Mouse (Mus musculus) G1E (cell line): ENCODE data around the gene Itm2a. TPM values are rescaled to one million over a fixed set of nuclear protein-coding genes. Genes with fewer than 3 reads are reported as not detected.

Experiments used
- ATAC-seq: 2 replicates; pipeline ENCODE4 v1.8.0; 2016; ENCODE audit warnings: mild to moderate bottlenecking; ENCODE audit not compliant: insufficient number of reproducible peaks, poor library complexity, low FRiP score, severe bottlenecking; ENCODE audit errors: extremely low read depth
- DNase-seq: peaks from one replicate; pipeline ENCODE4 v3.0.0; 2012; ENCODE audit warnings: low spot score
- H3K27me3 ChIP-seq: 2 replicates; pipeline ENCODE4 v1.6.1; 2012; ENCODE audit warnings: mild to moderate bottlenecking, low read length, inconsistent platforms; ENCODE audit not compliant: insufficient read depth
- H3K36me3 ChIP-seq: replicated peaks from 2 replicates; pipeline ENCODE3; 2012; ENCODE audit warnings: mild to moderate bottlenecking, inconsistent platforms
- H3K4me1 ChIP-seq: 2 replicates; pipeline ENCODE4 v1.6.1; 2012; ENCODE audit warnings: low read depth, low read length, inconsistent platforms, mixed read lengths; ENCODE audit not compliant: insufficient read depth
- H3K4me3 ChIP-seq: 2 replicates; pipeline ENCODE4 v1.5.1; 2012; ENCODE audit warnings: low read depth, mild to moderate bottlenecking, inconsistent platforms, low read length, moderate library complexity, mixed read lengths
- H3K9me3 ChIP-seq: replicated peaks from 2 replicates; pipeline ENCODE4 v1.6.1; 2012; ENCODE audit warnings: inconsistent platforms
- CTCF ChIP-seq: IDR thresholded peaks from 2 replicates; pipeline ENCODE4 v1.5.1; 2012; ENCODE audit warnings: low read depth, low read length, inconsistent platforms, mixed read lengths
- GATA1 ChIP-seq: IDR thresholded peaks from 2 replicates; pipeline ENCODE4 v1.6.1; 2012; ENCODE audit warnings: borderline replicate concordance, low read length, inconsistent platforms, mixed read lengths
- GATA2 ChIP-seq: IDR thresholded peaks from 2 replicates; pipeline ENCODE4 v1.6.1; 2012; ENCODE audit warnings: low read depth, low read length, inconsistent platforms, borderline replicate concordance
- POLR2AphosphoS5 ChIP-seq: IDR thresholded peaks from 2 replicates; pipeline ENCODE4 v1.6.1; 2012; ENCODE audit warnings: low read depth, low read length, inconsistent platforms; ENCODE audit not compliant: insufficient replicate concordance
- TAL1 ChIP-seq: conservative IDR thresholded peaks from 2 replicates; pipeline ENCODE4 v1.6.1; 2012; ENCODE audit warnings: low read depth, low read length, inconsistent platforms, mixed read lengths
- polyA plus RNA-seq: library from polyadenylated mRNA; stranded (reverse); fragments of >175 nt; gene quantifications from 2 replicates; pipeline ENCODE4 v1.2.3, GENCODE M21; 2012
- total RNA-seq, 2 experiments: library from RNA; stranded (forward) in 1 of 2; stranded (reverse) in 1 of 2; fragments of 200-1000 nt in 1 of 2; fragments of >200 nt in 1 of 2; fragmentation: Nextera tagmentation in 1 of 2; gene quantifications; 2 replicates each; pipeline ENCODE4 v1.2.3; 2014 to 2017

Gene Itm2a
- 11.9 and 12.0 TPM in 2 replicates for total RNA-seq (2014; fragmentation: Nextera tagmentation)
- total RNA-seq (2017) = 4.5 and 4.6 TPM in 2 replicates
- polyA plus RNA-seq = 0.13 and 0.23 TPM in 2 replicates

GRCm38 (mm10) chrX:107402915-107403912 lies at the start of gene Itm2a:
Gene Itm2a (minus strand): TSS chrX:107403376.
- no peaks in the 10 kb centered on the region for H3K4me1 ChIP-seq
- no peaks in the 10 kb centered on the region; the same call in 1 of the 2 replicates for H3K27me3 ChIP-seq
- TF ChIP-seq CTCF (no peak), GATA1 (no peak), POLR2AphosphoS5 (no peak), TAL1 (no peak), GATA2 (no peak)
- DNase-seq (no peak), ATAC-seq (no peak; the same call in 1 of the 2 replicates)
- H3K36me3 ChIP-seq = no peaks in the 10 kb centered on the region
- H3K4me3 ChIP-seq = peak within 1 kb of the TSS; percentile 23; the same call in 1 of the 2 replicates
- H3K9me3 ChIP-seq = no peaks in the 10 kb centered on the region

DNA sequence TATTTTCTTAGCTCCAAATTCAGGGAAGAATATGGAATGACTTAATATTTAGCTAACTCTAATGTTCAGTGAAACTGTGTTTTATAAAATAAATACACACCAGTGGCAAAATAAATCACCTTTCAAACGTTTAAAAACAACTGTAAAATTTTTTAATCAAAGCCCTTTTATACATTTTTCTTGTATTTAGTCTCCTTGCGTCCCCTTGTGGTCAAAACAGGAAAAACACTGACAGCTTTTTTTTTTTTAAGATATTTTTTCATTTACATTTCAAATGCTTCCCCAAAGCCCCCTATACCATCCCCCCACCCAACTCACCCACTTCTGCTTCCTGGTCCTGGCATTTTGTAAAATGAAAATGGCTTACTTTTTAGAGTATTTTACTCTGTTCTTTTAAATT lies 32.7 kb upstream of the Itm2a start:
- no peaks in the 10 kb centered on the region for H3K27me3 ChIP-seq
- no peaks in the 10 kb centered on the region for H3K36me3 ChIP-seq
- ATAC-seq (no peak), DNase-seq (no peak)
- no peaks in the 10 kb centered on the region for H3K9me3 ChIP-seq
- no peaks in the 10 kb centered on the region for H3K4me1 ChIP-seq
- no peak overlapping the region for H3K4me3 ChIP-seq
- no peak for TF ChIP-seq POLR2AphosphoS5
- no peak for TF ChIP-seq GATA2
- TF ChIP-seq CTCF = no peak
- TF ChIP-seq TAL1 = no peak
- no peak for TF ChIP-seq GATA1

GRCm38 (mm10) chrX:107421304-107421703 lies 18.1 kb upstream of the Itm2a start:
- ATAC-seq = no peak
- DNase-seq = no peak
- no peaks in the 10 kb centered on the region for H3K4me1 ChIP-seq
- H3K9me3 ChIP-seq = no peaks in the 10 kb centered on the region
- no peaks in the 10 kb centered on the region for H3K27me3 ChIP-seq
- no peak for TF ChIP-seq CTCF
- no peak for TF ChIP-seq GATA2
- no peak for TF ChIP-seq GATA1
- TF ChIP-seq TAL1 = no peak
- TF ChIP-seq POLR2AphosphoS5 = no peak
- H3K36me3 ChIP-seq = no peaks in the 10 kb centered on the region
- H3K4me3 ChIP-seq = no peak overlapping the region

- no peaks in the 10 kb centered on the region for H3K27me3 ChIP-seq
- no peak overlapping the region for H3K4me3 ChIP-seq
- TF ChIP-seq GATA1 (no peak), POLR2AphosphoS5 (no peak), TAL1 (no peak), GATA2 (no peak), CTCF (no peak)
- ATAC-seq (no peak), DNase-seq (no peak)
- H3K9me3 ChIP-seq = no peaks in the 10 kb centered on the region
- H3K36me3 ChIP-seq = no peaks in the 10 kb centered on the region
- H3K4me1 ChIP-seq = no peaks in the 10 kb centered on the region
These were observed 14.2 kb upstream of the Itm2a start for GRCm38 (mm10) chrX:107417345-107417744.

DNA sequence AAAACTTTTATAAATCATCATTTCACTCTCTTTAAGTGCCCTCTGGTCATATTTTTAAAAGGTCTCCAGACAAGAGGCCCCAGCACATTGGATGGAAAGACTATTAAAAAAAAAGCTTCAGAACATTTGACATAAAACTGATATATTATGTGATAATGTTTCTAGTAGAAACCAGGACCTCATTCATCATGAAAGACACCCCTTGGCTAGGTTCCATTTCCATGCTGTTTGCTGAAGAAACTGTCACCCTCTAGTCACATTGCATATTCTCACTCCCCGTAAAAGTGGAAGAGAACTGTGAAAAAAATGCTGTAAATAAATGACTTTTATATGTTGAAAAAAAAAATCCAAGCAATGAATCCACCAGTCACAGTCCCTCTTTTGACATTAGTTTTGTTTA lies 12.8 kb upstream of the Itm2a start:
- ATAC-seq (no peak), DNase-seq (no peak)
- H3K36me3 ChIP-seq = no peaks in the 10 kb centered on the region
- no peak for TF ChIP-seq GATA2
- no peak for TF ChIP-seq POLR2AphosphoS5
- TF ChIP-seq CTCF = no peak
- TF ChIP-seq GATA1 = no peak
- TF ChIP-seq TAL1 = no peak
- no peaks in the 10 kb centered on the region for H3K9me3 ChIP-seq
- H3K4me1 ChIP-seq = no peaks in the 10 kb centered on the region
- no peak overlapping the region for H3K4me3 ChIP-seq
- no peaks in the 10 kb centered on the region for H3K27me3 ChIP-seq

GRCm38 (mm10) chrX:107402481-107402880 lies 695 bp downstream of the Itm2a start:
- no peak for DNase-seq
- no peak for TF ChIP-seq POLR2AphosphoS5
- TF ChIP-seq GATA1 = no peak
- no peak for TF ChIP-seq TAL1
- no peak for TF ChIP-seq GATA2
- no peak for TF ChIP-seq CTCF
- ATAC-seq = no peak
- no peaks in the 10 kb centered on the region for H3K9me3 ChIP-seq
- no peak overlapping the region for H3K4me3 ChIP-seq
- H3K27me3 ChIP-seq = no peaks in the 10 kb centered on the region; the same call in 1 of the 2 replicates
- H3K4me1 ChIP-seq = no peaks in the 10 kb centered on the region
- no peaks in the 10 kb centered on the region for H3K36me3 ChIP-seq
